Mouse (Mus musculus): ENCODE measurements around the gene Olfr1009. TPM values are rescaled to one million over a fixed set of nuclear protein-coding genes. Genes with fewer than 3 reads are reported as not detected.

The Olfr1009 gene
- total RNA-seq (2023) = not detected

DNA sequence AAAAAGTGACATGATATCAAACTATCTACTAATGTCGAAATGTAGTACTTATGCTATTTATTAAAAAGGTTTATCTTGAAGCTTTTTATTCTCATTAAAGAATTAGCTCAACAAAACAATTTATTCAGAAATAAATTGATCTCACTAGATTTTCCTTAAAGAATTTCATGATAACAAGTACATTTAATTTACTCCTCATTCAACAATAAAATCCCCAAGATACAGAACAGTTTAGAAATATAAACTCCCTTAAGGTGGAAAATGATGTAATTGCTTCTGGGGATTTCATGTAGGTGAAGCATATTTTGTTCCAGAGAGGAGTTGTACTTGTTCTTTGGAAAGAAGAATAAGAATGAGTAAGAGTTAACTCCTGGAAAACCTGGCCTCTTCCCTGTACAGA, at the start of gene Olfr1009:
Gene Olfr1009, plus strand, starts transcription at position 301 of the 400 bp plus-strand sequence.

DNA sequence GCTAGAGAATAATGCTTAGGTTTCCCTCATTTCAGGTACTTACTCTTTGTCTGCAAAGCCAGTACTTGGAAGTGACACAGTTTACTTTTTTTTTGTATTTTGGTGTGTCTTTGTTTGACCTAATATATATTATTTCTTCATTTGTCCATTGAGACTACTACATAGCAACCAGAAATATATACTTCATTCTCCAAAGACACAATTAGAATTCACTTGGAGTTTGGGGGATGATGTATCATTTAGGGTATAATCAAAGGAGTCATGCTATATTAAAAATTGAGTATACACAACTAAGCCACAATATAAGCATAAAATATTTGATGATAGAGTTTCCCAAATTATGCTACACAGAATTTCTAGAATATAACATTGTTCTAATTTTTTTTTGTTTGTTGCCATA, 36.6 kb upstream of the Olfr1009 start, which contains the start of gene Olfr1006:
Gene Olfr1006, minus strand, starts transcription at position 101 of the 400 bp plus-strand sequence.

DNA sequence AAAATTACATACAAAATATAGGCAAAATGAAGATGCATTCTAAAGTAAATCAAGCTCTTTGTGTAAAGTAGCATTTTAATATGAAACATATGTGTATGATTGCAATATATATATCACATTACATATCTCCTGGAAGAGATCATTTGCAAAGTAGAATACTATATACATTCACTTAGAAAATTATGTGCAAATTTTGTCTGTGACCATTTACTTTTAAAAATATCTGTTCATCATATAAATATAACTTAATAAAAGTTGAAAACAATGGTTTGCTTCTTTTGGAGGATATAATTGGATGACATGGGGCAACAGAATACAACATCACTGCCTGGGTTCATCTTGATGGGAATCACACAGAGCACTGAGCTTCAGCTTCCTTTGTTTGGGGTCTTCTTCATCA, 26.1 kb upstream of the Olfr1009 start, which contains the start of gene Olfr1008:
Gene Olfr1008, plus strand, starts transcription at position 301 of the 400 bp plus-strand sequence.

DNA sequence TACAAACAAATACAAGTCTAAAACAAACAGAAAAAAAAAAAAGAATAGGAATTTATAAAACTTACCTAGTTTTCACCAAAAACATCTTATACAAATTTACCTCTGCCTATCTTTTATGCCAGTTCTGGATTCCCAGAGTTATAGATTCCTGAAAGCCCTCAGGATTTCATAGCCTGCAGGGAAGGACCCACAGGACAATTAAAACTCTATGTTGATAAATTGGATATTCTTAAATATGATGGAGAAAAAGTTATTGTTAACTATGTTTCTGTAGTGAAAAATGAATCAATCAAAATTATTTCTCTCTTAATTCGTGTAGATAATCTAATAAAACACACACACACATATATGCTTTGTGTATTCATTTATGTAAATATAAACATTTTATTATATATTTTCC, 47.4 kb downstream of the Olfr1009 start, which contains the start of gene Olfr1012:
Gene Olfr1012, minus strand, starts transcription at position 101 of the 400 bp plus-strand sequence.

DNA sequence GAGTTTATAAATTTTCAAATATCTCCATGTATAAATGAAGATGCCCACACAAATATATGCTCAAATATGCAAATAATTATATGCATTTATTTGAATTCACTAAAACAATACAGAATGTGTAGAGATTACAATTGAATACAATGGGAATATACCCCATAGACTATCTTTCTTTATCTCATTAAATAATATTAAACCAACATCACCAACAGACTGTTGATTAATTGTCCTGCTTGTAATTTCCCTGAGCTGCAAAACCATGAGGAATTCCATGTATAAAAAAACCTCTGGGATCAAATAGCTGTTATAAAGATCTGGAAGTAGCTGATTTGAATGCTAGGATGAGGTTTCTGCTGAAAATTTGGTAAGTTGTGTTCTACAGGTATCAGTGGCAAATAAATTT, 51.6 kb downstream of the Olfr1009 start, which contains the start of gene Olfr1013:
Gene Olfr1013, plus strand, starts transcription at position 301 of the 400 bp plus-strand sequence.

DNA sequence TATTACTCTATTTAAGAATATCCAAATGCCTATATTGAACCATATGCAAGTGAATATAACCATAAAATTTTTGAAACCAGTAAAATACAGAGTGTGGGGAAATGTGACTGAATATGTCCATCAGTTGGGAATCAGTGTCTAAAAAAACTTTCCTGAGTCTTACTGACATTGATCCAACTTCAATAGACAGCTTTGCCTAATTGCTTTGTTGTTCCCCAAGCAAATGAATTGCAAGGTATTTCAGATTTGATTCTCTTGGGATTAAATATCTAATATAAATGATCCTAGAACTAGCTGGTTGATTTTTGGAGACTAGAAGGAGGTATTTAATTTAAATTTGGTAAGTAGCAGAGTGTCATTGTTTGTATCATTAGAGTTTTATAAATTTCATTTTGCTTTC, 57.2 kb downstream of the Olfr1009 start, which contains the start of gene Olfr1014:
Gene Olfr1014, plus strand, starts transcription at position 301 of the 400 bp plus-strand sequence.

Other genes with a start within 250 kb of the Olfr1009 start
- gene 4833423E24Rik, start 196.4 kb upstream of the Olfr1009 start, total RNA-seq (2023) = not detected
- gene Olfr996, start 136.2 kb upstream of the Olfr1009 start, total RNA-seq (2023) = not detected
- gene Olfr998, start 126.5 kb upstream of the Olfr1009 start, total RNA-seq (2023) = not detected
- gene Olfr1000, start 103.5 kb upstream of the Olfr1009 start, total RNA-seq (2023) = not detected
- not detected for gene Olfr1002, start 64.7 kb upstream of the Olfr1009 start, total RNA-seq (2023)
- gene Olfr154, start 51.0 kb upstream of the Olfr1009 start, total RNA-seq (2023) = not detected
- not detected for gene Olfr1006, start 36.7 kb upstream of the Olfr1009 start, total RNA-seq (2023)
- not detected for gene Olfr1008, start 26.0 kb upstream of the Olfr1009 start, total RNA-seq (2023)
- not detected for gene Olfr1012, start 47.3 kb downstream of the Olfr1009 start, total RNA-seq (2023)
- not detected for gene Olfr1013, start 51.7 kb downstream of the Olfr1009 start, total RNA-seq (2023)
- not detected for gene Olfr1014, start 57.3 kb downstream of the Olfr1009 start, total RNA-seq (2023)
- gene Olfr1015, start 66.6 kb downstream of the Olfr1009 start, total RNA-seq (2023) = not detected
- gene Olfr1016, start 87.1 kb downstream of the Olfr1009 start, total RNA-seq (2023) = not detected
- not detected for gene Olfr1018, start 103.1 kb downstream of the Olfr1009 start, total RNA-seq (2023)
- gene Olfr1019, start 130.1 kb downstream of the Olfr1009 start, total RNA-seq (2023) = not detected
- not detected for gene Olfr1020, start 131.6 kb downstream of the Olfr1009 start, total RNA-seq (2023)
- not detected for gene Olfr1022, start 153.2 kb downstream of the Olfr1009 start, total RNA-seq (2023)
- not detected for gene Olfr1023, start 170.2 kb downstream of the Olfr1009 start, total RNA-seq (2023)
- gene Olfr1024, start 189.6 kb downstream of the Olfr1009 start, total RNA-seq (2023) = not detected
- gene Olfr1025-ps1, start 199.8 kb downstream of the Olfr1009 start, total RNA-seq (2023) = not detected
- not detected for gene Olfr1026, start 206.1 kb downstream of the Olfr1009 start, total RNA-seq (2023)
- gene Olfr1028, start 235.0 kb downstream of the Olfr1009 start, total RNA-seq (2023) = not detected